Mouse (Mus musculus) lung, adult 2 months (tissue): ENCODE data around the gene P4ha1. TPM values are rescaled to one million over a fixed set of nuclear protein-coding genes. Genes with fewer than 3 reads are reported as not detected.
"Not testable (repeated sequence)": the region's sequence is repeated elsewhere in the genome, so short reads cannot be mapped to it uniquely, and the experiment has no call there.

Experiments
- DNase-seq: peaks from one replicate; pipeline ENCODE4 v3.0.0; 2022
- H3K4me1 ChIP-seq: fragments of 200-500 bp; 2 replicates; pipeline ENCODE4 v1.6.1; 2011; ENCODE audit warnings: low read length; ENCODE audit not compliant: control insufficient read depth, insufficient read depth
- H3K4me3 ChIP-seq: fragments of 200-500 bp; replicated peaks from 2 replicates; pipeline ENCODE3; 2011; ENCODE audit warnings: low read depth, mild to moderate bottlenecking, control low read depth, low read length; ENCODE audit errors: extremely low read depth
- CTCF ChIP-seq: fragments of 200-500 bp; IDR thresholded peaks from 2 replicates; pipeline ENCODE4 v1.5.1; 2011; ENCODE audit warnings: mild to moderate bottlenecking, low read length, control low read depth; ENCODE audit not compliant: insufficient read depth
- POLR2A ChIP-seq: fragments of 200-500 bp; IDR thresholded peaks from 2 replicates; pipeline ENCODE4 v1.6.1; 2011; ENCODE audit warnings: low read depth, mild to moderate bottlenecking, control low read depth, low read length, borderline replicate concordance; ENCODE audit errors: extremely low read depth
- WGBS: fragments of 180-500 bp; shearing (Covaris S2); methylation state at CpG from one replicate; pipeline ENCODE4 v1.1.7; 2018; 5-methylcytosine and 5-hydroxymethylcytosine counted together
- polyA plus RNA-seq: library from polyadenylated mRNA; depleted of rRNA; stranded (reverse); fragments of >200 nt; gene quantifications from 2 replicates; pipeline ENCODE4 v1.2.3, GENCODE M21; 2012

Gene P4ha1
- polyA plus RNA-seq, 1 experiment = 21.9 TPM

DNA sequence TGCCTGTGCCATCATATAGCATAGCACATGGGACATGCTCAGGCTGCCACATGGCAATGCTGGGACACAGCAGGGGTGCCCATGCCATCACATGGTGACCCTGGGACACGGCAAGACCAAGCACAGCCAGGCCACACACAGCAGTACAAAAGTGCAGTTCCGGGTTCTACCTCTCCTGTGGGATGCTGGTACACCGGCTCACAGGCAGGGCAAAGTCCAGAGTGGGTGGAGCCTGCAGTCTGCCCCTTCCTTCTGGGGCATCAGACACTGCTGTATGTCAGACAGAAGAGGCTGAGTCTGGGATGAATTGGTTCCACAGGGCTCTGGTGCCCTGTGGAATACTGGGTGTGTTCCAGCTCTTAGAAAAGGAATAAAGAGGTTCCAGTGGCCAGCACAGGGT is 31.6 kb upstream of the P4ha1 start:
- TF ChIP-seq POLR2A (no peak), CTCF (no peak)
- WGBS = 53% methylated on average over 3 of the region's 3 CpGs
- H3K4me1 ChIP-seq = no peaks in the 10 kb centered on the region
- DNase-seq = no peak
- no peak overlapping the region for H3K4me3 ChIP-seq

DNA sequence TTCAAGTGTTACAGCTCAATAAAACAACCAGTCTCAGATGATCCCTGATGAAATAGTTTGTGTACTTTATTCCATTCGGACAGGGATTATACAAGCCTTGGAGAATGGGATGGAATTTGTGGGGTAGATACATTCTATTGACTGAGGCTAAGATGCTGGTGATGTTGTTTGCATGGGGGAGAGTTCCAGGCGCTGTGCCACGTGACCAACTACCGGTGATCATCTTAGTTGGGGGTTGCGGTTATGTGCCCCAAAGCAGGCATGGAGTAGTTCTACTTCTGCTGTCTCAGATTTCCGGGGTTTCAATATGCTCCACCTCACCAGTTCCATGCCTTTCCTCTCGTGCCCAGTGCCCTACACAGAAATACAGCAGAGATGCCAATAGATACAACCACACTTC is 31.0 kb upstream of the P4ha1 start:
- no peak for DNase-seq
- no peaks in the 10 kb centered on the region for H3K4me1 ChIP-seq
- WGBS = 75% methylated on average over 7 of the region's 7 CpGs
- no peak overlapping the region for H3K4me3 ChIP-seq
- TF ChIP-seq CTCF = no peak
- no peak for TF ChIP-seq POLR2A

DNA sequence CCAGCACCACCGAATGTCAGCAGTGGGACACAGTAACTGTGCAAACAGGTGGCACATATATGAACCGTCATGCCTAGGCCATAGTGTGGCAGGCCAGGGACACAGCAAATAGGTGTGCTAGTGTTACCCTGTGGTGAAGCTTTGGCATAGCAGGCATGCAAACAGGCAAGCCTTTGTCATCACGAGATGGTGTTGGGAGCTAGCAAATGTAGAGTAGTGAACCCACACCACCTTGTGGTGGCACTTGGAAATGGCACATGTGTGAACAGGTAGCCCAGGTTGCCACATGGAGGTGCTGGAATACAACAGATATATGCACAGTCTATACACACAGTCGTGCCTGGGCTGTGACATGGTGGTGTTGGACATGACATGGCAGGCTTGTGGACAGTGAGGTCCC is 30.5 kb upstream of the P4ha1 start:
- WGBS = 26% methylated on average over 4 of the region's 4 CpGs
- Histone ChIP-seq H3K4me1 (no peaks in the 10 kb centered on the region), H3K4me3 (no peak overlapping the region)
- peak; percentile 73 for DNase-seq
- TF ChIP-seq POLR2A = no peak
- peak; percentile 90 for TF ChIP-seq CTCF

DNA sequence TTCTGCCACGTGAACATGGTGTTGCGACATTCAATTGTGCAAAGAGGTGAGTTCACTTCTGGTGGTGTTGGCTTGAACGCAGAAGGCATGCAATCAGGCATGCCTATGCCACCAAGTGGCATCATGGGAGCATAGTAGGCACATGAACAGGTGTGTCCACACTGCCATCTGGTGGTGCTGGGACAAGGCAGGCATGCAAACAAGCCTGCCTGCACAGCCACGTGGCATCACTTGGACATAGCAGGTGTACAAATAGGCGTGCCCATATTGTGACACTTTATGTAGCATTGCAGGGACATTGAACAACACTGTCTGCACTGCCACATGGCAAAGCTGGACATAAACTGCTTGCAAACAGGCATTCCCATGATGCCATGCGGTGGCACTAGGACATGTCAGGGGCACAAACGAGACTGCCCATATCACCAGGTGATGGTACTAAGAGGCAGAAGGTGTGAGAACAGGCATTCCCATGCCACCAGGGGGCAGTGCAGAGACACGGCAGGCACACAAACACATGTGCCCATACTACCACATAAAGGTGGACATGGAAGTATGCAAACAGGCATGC is 27.8 kb upstream of the P4ha1 start:
- Histone ChIP-seq H3K4me1 (no peaks in the 10 kb centered on the region), H3K4me3 (no peak overlapping the region)
- peak; percentile 94 for TF ChIP-seq CTCF
- no peak for TF ChIP-seq POLR2A
- peak; percentile 68 for DNase-seq
- 40% methylated on average over 8 of the region's 8 CpGs for WGBS

DNA sequence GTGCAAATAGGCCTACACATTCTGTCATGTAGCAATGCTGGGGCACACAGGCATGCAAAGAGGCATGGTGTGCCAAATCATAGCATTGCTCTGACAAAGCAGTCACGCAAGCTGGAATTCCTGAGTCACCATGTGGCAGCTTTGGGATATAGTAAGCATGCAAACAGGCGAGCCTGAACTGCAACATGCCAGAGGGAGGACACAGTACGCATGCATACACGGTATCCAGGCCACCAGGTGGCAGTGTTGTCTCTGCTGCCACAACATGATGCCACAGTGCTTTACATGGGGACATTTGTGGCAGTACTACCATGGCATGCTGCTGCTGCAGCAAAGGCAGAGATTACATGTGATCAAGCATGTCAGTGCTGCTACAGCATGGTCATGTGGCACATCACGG is 26.8 kb upstream of the P4ha1 start:
- 22% methylated on average over 5 of the region's 5 CpGs for WGBS
- DNase-seq = peak; percentile 78
- TF ChIP-seq POLR2A (no peak), CTCF (peak; percentile 99)
- no peak overlapping the region for H3K4me3 ChIP-seq
- H3K4me1 ChIP-seq = no peaks in the 10 kb centered on the region

DNA sequence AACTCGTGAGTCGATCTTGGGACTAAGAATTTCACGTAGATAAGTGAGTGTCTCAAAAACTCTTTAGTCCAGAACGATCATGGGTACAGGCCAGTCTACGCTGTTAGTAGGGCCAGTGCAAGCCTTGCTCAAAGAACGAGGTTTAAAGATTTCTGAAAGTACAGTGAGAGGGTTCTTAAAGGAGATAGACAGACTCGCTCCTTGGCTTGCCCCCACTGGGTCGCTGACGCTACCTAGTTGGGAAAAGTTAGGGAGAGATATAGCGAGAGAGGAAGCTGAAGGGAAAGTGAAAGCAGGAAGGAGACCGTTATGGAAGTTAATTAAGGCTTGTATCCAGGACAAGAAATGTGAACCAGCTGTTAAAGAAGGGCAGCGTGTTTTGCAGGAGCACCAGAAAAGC is 20.4 kb upstream of the P4ha1 start:
- WGBS = 81% methylated on average over 12 of the region's 12 CpGs
- H3K4me1 ChIP-seq, DNase-seq: not testable (repeated sequence)

DNA sequence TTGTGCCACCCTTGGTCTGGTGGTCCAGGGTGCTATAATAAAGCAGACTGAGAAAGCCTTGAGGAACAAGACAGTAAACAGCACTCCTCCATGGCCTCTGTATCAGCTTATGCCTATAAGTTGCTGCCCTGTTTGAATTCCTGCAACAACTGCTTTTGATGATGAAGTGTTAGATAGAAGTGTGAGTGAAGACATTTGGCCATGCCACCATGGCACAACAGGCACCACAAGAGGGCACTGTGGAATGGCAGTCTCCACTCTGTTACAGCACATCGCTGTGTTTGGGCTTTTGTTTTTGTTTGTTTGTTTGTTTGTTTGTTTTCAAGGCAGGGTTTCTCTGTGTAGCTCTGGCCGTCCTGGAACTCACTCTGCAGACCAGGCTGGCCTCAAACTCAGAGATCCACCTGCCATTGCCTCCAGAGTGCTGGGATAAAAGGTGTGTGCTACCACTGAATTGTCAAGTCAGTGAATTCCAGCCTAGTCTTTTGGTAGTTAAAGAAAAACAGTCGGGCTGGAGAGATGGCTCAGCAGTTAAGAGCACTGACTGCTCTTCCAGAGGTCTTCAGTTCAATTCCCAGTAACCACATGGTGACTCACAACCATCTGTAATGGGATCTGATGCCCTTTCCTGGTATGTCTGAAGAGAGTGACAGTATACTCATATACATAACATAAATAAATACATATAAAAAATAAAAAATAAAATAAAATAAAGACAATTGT is 13.9 kb upstream of the P4ha1 start:
- 26% methylated on average over 3 of the region's 3 CpGs for WGBS
- peak; percentile 42 for DNase-seq
- peaks cover 17% of the 10 kb centered on the region for H3K4me1 ChIP-seq
- TF ChIP-seq POLR2A (no peak), CTCF (peak; percentile 93)
- no peak overlapping the region for H3K4me3 ChIP-seq

More for the DNA sequence above, 20.4 kb upstream of the P4ha1 start:
- not testable (repeated sequence) for H3K4me3 ChIP-seq

DNA sequence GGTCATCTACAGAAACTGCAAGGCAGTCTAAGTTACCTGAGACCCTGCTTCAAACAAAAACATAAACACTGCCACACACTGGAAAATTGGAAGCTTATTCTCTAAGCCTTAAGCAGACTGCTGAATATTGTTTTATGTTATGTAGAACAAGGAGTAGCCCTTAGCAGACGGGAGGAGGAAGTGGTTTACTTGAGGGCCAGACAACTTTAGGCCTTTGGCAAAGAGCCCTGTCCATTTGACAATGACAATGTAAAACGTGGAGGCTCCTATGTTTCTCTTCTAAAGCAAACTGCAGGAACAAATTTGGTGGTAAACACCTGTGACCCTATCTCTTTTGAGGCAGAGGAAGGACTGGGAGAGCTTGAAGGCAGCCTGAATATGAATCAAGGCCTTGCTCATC is 13.0 kb upstream of the P4ha1 start:
- TF ChIP-seq CTCF (no peak), POLR2A (no peak)
- H3K4me3 ChIP-seq = no peak overlapping the region
- DNase-seq = no peak
- 7% methylated on average over 2 of the region's 2 CpGs for WGBS
- H3K4me1 ChIP-seq = peaks cover 17% of the 10 kb centered on the region

DNA sequence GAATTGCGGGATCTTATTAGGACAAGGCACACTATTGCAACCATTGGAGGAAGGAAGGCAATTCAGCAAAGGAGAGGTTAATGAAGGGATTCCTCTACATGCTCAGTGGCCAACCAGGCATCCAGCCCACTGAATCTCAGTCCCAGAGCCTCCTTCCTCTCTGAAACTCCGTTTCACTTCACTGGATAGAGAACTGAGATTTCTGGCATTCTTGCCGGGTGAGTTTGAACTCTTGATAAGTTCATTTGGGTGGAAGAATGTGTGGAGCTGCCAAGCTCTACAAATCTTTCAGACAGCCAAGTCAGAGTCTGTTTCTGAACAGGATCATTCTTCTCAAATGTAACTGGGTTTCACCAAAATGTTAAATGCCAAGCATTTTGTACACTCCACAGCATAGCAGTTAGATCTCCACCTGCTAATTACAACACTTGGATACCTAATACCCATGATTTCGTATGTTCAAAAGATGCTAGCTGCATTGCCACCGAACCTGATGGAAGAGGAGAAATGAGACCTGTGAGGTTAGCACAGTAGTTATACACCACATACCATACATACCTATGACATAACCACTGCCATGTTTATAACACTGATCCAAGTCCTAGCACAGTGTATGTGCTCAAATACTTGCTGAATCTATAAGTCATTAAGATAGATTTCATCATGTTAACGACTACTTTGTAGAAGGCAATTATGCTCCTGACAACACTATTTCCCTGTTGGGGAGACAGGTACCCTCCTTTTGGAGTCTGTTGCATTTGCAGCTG is 12.2 kb upstream of the P4ha1 start:
- Histone ChIP-seq H3K4me3 (no peak overlapping the region), H3K4me1 (peaks cover 17% of the 10 kb centered on the region)
- 39% methylated on average over 6 of the region's 6 CpGs for WGBS
- no peak for DNase-seq
- TF ChIP-seq CTCF (no peak), POLR2A (no peak)

DNA sequence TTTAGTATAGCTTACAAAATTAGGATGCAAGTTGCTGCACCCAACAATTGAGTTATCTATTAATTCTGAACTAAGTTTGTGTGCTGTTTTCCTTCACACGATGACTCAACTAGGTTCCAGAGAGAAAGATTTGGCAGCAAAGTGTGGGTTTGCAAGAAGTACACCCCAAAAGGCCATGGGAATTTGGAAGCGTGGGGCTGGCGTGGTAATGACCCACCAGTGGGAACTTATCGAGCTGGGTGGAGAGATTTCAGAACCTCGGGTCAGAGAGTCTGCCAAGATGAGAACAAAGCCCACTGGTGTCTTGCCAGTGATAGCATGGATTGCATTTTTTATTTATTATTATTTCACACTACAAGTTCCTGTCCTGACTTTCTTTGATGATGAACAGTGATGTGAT is 11.2 kb upstream of the P4ha1 start:
- Histone ChIP-seq H3K4me1 (peaks cover 17% of the 10 kb centered on the region), H3K4me3 (no peak overlapping the region)
- DNase-seq = no peak
- TF ChIP-seq CTCF (no peak), POLR2A (no peak)
- 68% methylated on average over 5 of the region's 5 CpGs for WGBS
